Mouse (Mus musculus) hindbrain, embryonic 10.5 days (tissue): ENCODE measurements around the gene Neurl4. TPM values are rescaled to one million over a fixed set of nuclear protein-coding genes. Genes with fewer than 3 reads are reported as not detected.
"Not testable (repeated sequence)": the region's sequence is repeated elsewhere in the genome, so short reads cannot be mapped to it uniquely, and the experiment has no call there.

Experiments used
- DNase-seq: peaks from one replicate; pipeline ENCODE4 v3.0.0-alpha.2; 2017; ENCODE audit warnings: low spot score
- H3K27ac ChIP-seq: fragments of 300-500 bp; sonication (generic); 2 replicates; pipeline ENCODE4 v1.5.1; 2016; ENCODE audit warnings: mild to moderate bottlenecking, moderate library complexity
- H3K27me3 ChIP-seq: fragments of 300-500 bp; sonication (generic); 2 replicates; pipeline ENCODE4 v1.6.1; 2016; ENCODE audit warnings: mild to moderate bottlenecking; ENCODE audit not compliant: poor library complexity, insufficient read depth, severe bottlenecking
- H3K36me3 ChIP-seq: fragments of 300-500 bp; sonication (generic); 2 replicates; pipeline ENCODE4 v1.6.1; 2016; ENCODE audit warnings: mild to moderate bottlenecking, moderate library complexity
- H3K4me1 ChIP-seq: fragments of 300-500 bp; sonication (generic); replicated peaks from 2 replicates; pipeline ENCODE4 v1.6.1; 2016; ENCODE audit warnings: mild to moderate bottlenecking
- H3K4me3 ChIP-seq: fragments of 300-500 bp; sonication (generic); 2 replicates; pipeline ENCODE4 v1.5.1; 2016; ENCODE audit warnings: mild to moderate bottlenecking, moderate library complexity
- H3K9me3 ChIP-seq: fragments of 300-500 bp; sonication (generic); 2 replicates; pipeline ENCODE4 v1.6.1; 2016; ENCODE audit warnings: mild to moderate bottlenecking, moderate library complexity
- WGBS: fragments of 180-500 bp; shearing (Covaris S2); methylation state at CpG from one replicate; pipeline ENCODE4 v1.1.7; 2016; 5-methylcytosine and 5-hydroxymethylcytosine counted together
- polyA plus RNA-seq: library from polyadenylated mRNA; unstranded; fragments of >200 nt; fragmentation: Nextera tagmentation; extraction: Ambion mirVana; gene quantifications from 2 replicates; pipeline ENCODE4 v1.2.1, GENCODE M21; 2016

The Neurl4 gene
- polyA plus RNA-seq, 1 experiment from 2014 or later, result 12.5 TPM

- 89% methylated on average over 5 of the region's 5 CpGs for WGBS
- Histone ChIP-seq H3K36me3 (peaks cover 56% of the 10 kb centered on the region), H3K4me3 (0 out of 2 replicates have a peak overlapping the region, but pooled peaks have one; percentile 7), H3K4me1 (peaks cover 67% of the 10 kb centered on the region), H3K27me3 (no peaks in the 10 kb centered on the region), H3K27ac (no peak overlapping the region), H3K9me3 (no peaks in the 10 kb centered on the region)
- no peak for DNase-seq
These were observed 17.2 kb downstream of the Neurl4 start for GRCm38 (mm10) chr11:69918118-69918517.

DNA sequence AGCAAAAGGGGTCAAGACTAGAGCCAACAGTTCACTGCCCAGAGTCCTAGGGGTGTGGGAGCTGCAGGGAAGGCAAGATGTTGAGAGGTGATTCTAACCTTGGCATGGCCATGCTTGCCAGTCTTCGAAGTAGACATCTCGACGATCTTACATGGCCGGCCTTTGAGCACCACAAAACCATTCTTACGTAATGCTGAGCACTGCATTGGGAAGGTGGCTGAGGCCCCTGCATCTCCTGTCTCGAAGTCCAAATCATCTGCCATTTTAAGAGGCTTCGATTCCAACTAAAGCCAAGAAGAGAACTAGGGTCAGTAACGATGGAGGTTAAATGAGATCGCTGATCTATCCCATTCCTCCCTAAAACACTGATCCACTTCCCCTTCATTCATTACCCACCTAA is 18.2 kb downstream of the Neurl4 start:
- no peak for DNase-seq
- peaks cover 51% of the 10 kb centered on the region for H3K36me3 ChIP-seq
- 87% methylated on average over 9 of the region's 9 CpGs for whole genome bisulfite sequencing
- no peaks in the 10 kb centered on the region for H3K27me3 ChIP-seq
- H3K4me1 ChIP-seq, result peaks cover 60% of the 10 kb centered on the region
- H3K4me3 ChIP-seq, result peak overlapping the region; percentile 91
- H3K27ac ChIP-seq, result no peak overlapping the region
- no peaks in the 10 kb centered on the region for H3K9me3 ChIP-seq

GRCm38 (mm10) chr11:69919661-69920265 is 18.9 kb downstream of the Neurl4 start:
- no peaks in the 10 kb centered on the region for H3K9me3 ChIP-seq
- peaks cover 50% of the 10 kb centered on the region for H3K36me3 ChIP-seq
- 3% methylated on average over 17 of the region's 17 CpGs for WGBS
- H3K27me3 ChIP-seq, result no peaks in the 10 kb centered on the region
- peaks cover 53% of the 10 kb centered on the region for H3K4me1 ChIP-seq
- peak; percentile 56 for DNase-seq
- peak overlapping the region; percentile 98 for H3K27ac ChIP-seq
- H3K4me3 ChIP-seq, result peak overlapping the region; percentile 91

DNA sequence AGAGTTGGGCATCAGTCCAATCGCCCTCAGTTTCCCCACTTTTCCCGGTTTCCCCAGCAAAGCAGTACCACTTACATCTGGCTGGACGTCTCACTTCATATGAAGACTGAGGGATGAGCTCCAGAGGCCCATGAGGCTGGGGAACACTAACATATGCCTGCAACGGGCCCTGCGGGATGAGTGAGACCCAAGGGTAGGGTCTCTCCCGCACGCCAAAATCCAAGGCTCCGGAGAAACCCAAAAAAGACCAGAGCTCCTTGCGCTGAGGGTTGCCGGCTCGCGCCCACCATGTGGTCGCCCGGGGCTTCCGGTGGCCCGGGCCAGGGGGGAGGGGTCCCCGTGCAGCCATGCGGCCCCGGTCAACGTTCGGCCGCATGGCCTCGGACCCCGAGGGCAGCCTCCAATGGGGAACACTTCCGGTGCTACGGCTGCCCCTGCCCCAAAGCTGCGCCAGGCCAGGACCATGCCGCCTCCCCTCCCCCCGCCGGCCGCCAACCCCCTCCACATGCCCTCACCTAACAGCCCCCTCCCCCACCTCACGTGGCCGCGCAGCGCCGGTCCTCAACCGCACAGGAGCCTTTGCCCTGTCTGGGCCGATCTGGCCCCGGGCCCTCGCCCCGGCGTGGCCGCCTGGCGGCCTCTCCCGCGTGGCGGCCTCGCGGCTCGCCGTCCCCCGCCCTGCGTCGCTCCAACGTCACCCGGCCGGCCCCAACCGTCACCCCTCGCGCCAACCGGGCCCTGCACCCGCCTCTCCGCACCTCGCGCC is 19.6 kb downstream of the Neurl4 start:
- WGBS, result under 1% methylated on average over 64 of the region's 65 CpGs
- Histone ChIP-seq H3K4me1 (peaks cover 46% of the 10 kb centered on the region), H3K36me3 (peaks cover 43% of the 10 kb centered on the region), H3K27me3 (no peaks in the 10 kb centered on the region), H3K27ac (peak overlapping the region; percentile 98), H3K9me3 (no peaks in the 10 kb centered on the region), H3K4me3 (peak overlapping the region; percentile 91)
- DNase-seq, result peak; percentile 59

- Histone ChIP-seq H3K4me1 (peaks cover 37% of the 10 kb centered on the region), H3K4me3 (peak within 1 kb of the TSS; percentile 91), H3K27me3 (no peaks in the 10 kb centered on the region), H3K9me3 (no peaks in the 10 kb centered on the region), H3K36me3 (peaks cover 34% of the 10 kb centered on the region), H3K27ac (peak within 1 kb of the TSS; percentile 98)
- under 1% methylated on average over 78 of the region's 78 CpGs for WGBS
- peak; percentile 100 for DNase-seq
These were observed 20.5 kb downstream of the Neurl4 start, which contains the start of gene Eif5a for GRCm38 (mm10) chr11:69921114-69922011. Gene Eif5a (minus strand): TSS chr11:69921958.

DNA sequence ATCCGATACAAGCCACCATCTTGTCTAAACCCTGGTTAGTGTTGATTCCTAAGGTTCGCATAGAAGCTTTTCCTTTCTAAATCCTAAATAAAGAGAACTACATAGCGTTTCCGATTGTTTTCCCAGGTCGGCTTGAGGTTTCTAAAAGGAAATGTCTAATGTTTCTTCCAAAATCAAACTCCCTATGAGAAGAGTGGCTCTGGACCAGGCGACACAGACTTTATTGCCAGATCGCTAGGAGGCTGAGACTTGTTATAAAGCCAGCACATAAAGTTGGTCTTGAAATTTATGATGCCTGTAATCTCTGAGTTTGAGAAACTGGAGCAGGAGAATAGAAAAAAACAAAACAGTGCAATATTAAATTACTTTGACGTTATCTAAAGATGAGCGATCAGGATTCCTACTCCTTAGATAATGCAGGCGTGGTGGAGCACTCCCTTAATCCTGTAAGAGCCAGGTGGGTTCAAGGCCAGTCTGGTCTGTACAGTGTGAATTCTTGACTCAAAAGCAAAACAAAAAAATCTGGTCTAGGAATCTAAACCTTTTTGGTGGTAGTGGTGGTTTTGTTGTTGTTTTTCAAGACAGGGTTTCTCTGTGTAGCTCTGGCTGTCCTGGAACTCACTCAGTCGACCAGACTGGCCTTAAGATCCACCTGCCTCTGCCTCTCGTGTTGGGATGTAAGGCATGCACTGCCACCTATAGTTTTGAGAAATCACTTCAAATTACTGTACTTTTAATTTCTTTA is 21.3 kb downstream of the Neurl4 start:
- H3K4me1 ChIP-seq, result peaks cover 31% of the 10 kb centered on the region
- peak overlapping the region; percentile 91 for H3K4me3 ChIP-seq
- WGBS, result 5% methylated on average over 12 of the region's 12 CpGs
- DNase-seq, result no peak
- H3K27ac ChIP-seq, result peak overlapping the region; percentile 98
- H3K36me3 ChIP-seq, result peaks cover 26% of the 10 kb centered on the region
- no peaks in the 10 kb centered on the region for H3K27me3 ChIP-seq
- H3K9me3 ChIP-seq, result no peaks in the 10 kb centered on the region

GRCm38 (mm10) chr11:69922796-69923195 is 21.9 kb downstream of the Neurl4 start:
- Histone ChIP-seq H3K27ac (peak overlapping the region; percentile 98), H3K27me3 (no peaks in the 10 kb centered on the region), H3K4me3 (peak overlapping the region; percentile 91), H3K9me3 (no peaks in the 10 kb centered on the region), H3K4me1 (peaks cover 25% of the 10 kb centered on the region), H3K36me3 (peaks cover 20% of the 10 kb centered on the region)
- DNase-seq, result no peak
- WGBS, result 72% methylated on average over 3 of the region's 3 CpGs

GRCm38 (mm10) chr11:69927501-69927900 is 26.6 kb downstream of the Neurl4 start:
- Histone ChIP-seq H3K36me3 (no peaks in the 10 kb centered on the region), H3K27ac (no peak overlapping the region), H3K9me3 (no peaks in the 10 kb centered on the region), H3K27me3 (no peaks in the 10 kb centered on the region), H3K4me1 (peaks cover 6% of the 10 kb centered on the region), H3K4me3 (no peak overlapping the region)
- 95% methylated on average over 2 of the region's 2 CpGs for WGBS
- DNase-seq, result no peak

DNA sequence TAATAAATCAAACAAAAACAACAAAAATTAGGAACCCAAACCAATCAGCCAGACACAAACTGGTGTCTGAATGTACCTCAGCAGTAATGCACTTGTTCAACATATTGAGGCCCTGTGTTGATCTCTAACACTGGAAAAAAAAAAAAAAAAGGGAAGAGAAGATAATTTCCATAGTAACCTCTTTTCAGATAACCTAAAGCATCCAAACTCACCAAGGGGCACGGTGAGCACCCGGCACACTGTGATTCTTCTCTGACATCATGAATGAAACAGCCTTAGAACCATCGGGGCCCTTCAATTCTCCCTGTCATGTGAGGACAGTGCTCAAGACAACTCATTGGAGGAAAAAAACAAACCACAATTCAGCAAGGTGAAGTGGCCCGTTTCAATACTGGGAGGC is 28.8 kb downstream of the Neurl4 start:
- H3K27ac ChIP-seq, result no peak overlapping the region
- H3K4me1 ChIP-seq, result peaks cover 9% of the 10 kb centered on the region; the same call in 1 of the 2 replicates
- H3K36me3 ChIP-seq, result no peaks in the 10 kb centered on the region
- WGBS, result 88% methylated on average over 4 of the region's 4 CpGs
- no peaks in the 10 kb centered on the region for H3K9me3 ChIP-seq
- H3K27me3 ChIP-seq, result peaks cover 10% of the 10 kb centered on the region; the same call in 1 of the 2 replicates
- no peak for DNase-seq
- H3K4me3 ChIP-seq, result no peak overlapping the region

- H3K4me1 ChIP-seq, result peaks cover 13% of the 10 kb centered on the region
- not testable (repeated sequence) for H3K27ac ChIP-seq, H3K36me3 ChIP-seq, H3K4me3 ChIP-seq, DNase-seq, H3K9me3 ChIP-seq
- 88% methylated on average over 8 of the region's 8 CpGs for WGBS
- peaks cover 15% of the 10 kb centered on the region for H3K27me3 ChIP-seq
These were observed 29.3 kb downstream of the Neurl4 start for GRCm38 (mm10) chr11:69930176-69930575.

- H3K4me1 ChIP-seq, result peaks cover 22% of the 10 kb centered on the region
- H3K4me3 ChIP-seq, result no peak overlapping the region
- no peaks in the 10 kb centered on the region for H3K9me3 ChIP-seq
- no peak overlapping the region for H3K27ac ChIP-seq
- whole genome bisulfite sequencing, result 84% methylated on average over 3 of the region's 3 CpGs
- DNase-seq, result no peak
- peaks cover 23% of the 10 kb centered on the region for H3K27me3 ChIP-seq
- no peaks in the 10 kb centered on the region for H3K36me3 ChIP-seq
These were observed 30.2 kb downstream of the Neurl4 start for GRCm38 (mm10) chr11:69930967-69931537.

GRCm38 (mm10) chr11:69931769-69932168 is 30.9 kb downstream of the Neurl4 start:
- no peaks in the 10 kb centered on the region for H3K36me3 ChIP-seq
- H3K27me3 ChIP-seq, result peaks cover 30% of the 10 kb centered on the region
- H3K4me3 ChIP-seq, result no peak overlapping the region
- peaks cover 29% of the 10 kb centered on the region for H3K4me1 ChIP-seq
- 77% methylated on average over 8 of the region's 8 CpGs for WGBS
- H3K9me3 ChIP-seq, result no peaks in the 10 kb centered on the region
- H3K27ac ChIP-seq, result no peak overlapping the region
- DNase-seq, result no peak
